17 mouse cellular contexts compared by ENCODE assay signal in the genomic region with DNA sequence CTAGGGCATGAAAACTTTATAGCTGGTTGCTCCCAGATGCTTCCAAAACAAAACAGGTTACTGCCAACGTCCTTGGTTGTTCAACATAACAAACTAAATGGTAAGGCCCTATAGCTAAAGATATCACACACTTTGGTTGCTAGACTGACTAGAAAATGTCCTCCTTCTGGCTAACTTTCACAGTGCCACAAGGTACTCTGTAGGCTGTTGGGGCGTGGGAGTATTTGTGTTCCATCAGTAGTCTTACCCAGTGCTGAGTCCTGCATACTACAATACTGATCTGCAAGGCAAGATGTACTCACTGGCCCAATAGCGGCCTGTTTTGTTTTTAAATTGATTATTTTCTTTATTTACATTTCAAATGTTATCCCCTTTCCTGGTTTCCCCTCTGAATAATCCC.
"Had no signal": no experiment of that assay in that cellular context is flagged by ENCODE, and none has a peak within 500 bp of the region (broad histone marks: within the 10 kb centered on the region; RNA-seq: fewer than 3 reads in every experiment).

No protein-coding gene starts in this region.

- ATAC-seq: liver, embryonic 12.5 days; liver, postnatal 0 days; lung, postnatal 0 days; midbrain, embryonic 13.5 days; midbrain, embryonic 15.5 days; midbrain, embryonic 16.5 days had no signal

- DNase-seq: left cerebral cortex, postnatal 4 days; liver; liver, embryonic 13.5 days; liver, postnatal 0 days; lung, adult 18-20 months; lung, adult 2 months; lung, embryonic 14.5 days; lung, postnatal 10 days; lung, postnatal 14 days; lung, postnatal 36 days; lung, postnatal 4 days; midbrain, embryonic 14.5 days had no signal
